Mouse (Mus musculus): ENCODE results near the gene Irak1bp1. TPM values are rescaled to one million over a fixed set of nuclear protein-coding genes. Genes with fewer than 3 reads are reported as not detected.

Gene Irak1bp1
- 21.1 and 23.0 TPM in 2 replicates for polyA plus RNA-seq (2016; fragmentation: Nextera tagmentation; extraction: Ambion mirVana)

GRCm38 (mm10) chr9:82829007-82829689, at the start of gene Irak1bp1:
TSS of gene Irak1bp1 (plus strand) at chr9:82829540.
- H3K9me3 ChIP-seq: no peaks in the 10 kb centered on the region
- H3K27me3 ChIP-seq (replicated peaks; ENCODE audit: low read depth, poor library complexity, severe bottlenecking): no peaks in the 10 kb centered on the region
- peak within 1 kb of the TSS; percentile 85 for H3K4me3 ChIP-seq
- DNase-seq (ENCODE audit: low spot score): no peak
- H3K27ac ChIP-seq (replicated peaks): peak within 1 kb of the TSS; percentile 95
- peaks cover 10% of the 10 kb centered on the region for H3K36me3 ChIP-seq (replicated peaks)
- 13% methylated on average over 20 of the region's 20 CpGs for WGBS
- peaks cover 19% of the 10 kb centered on the region for H3K4me1 ChIP-seq

- Histone ChIP-seq H3K9me3 (no peaks in the 10 kb centered on the region), H3K27ac (replicated peaks) (no peak overlapping the region), H3K36me3 (replicated peaks) (no peaks in the 10 kb centered on the region), H3K4me1 (no peaks in the 10 kb centered on the region), H3K27me3 (replicated peaks; ENCODE audit: low read depth, poor library complexity, severe bottlenecking) (no peaks in the 10 kb centered on the region), H3K4me3 (no peak overlapping the region)
- WGBS: 76% methylated on average over 9 of the region's 9 CpGs
- no peak for DNase-seq (ENCODE audit: low spot score)
These were observed 41.0 kb upstream of the Irak1bp1 start for GRCm38 (mm10) chr9:82788375-82788774.

GRCm38 (mm10) chr9:82800360-82800759, 29.0 kb upstream of the Irak1bp1 start:
- Histone ChIP-seq H3K27ac (replicated peaks) (no peak overlapping the region), H3K36me3 (replicated peaks) (no peaks in the 10 kb centered on the region), H3K4me3 (no peak overlapping the region), H3K4me1 (0 out of 2 replicates have a peak, but pooled peaks cover 5% of the 10 kb centered on the region), H3K27me3 (replicated peaks; ENCODE audit: low read depth, poor library complexity, severe bottlenecking) (no peaks in the 10 kb centered on the region), H3K9me3 (no peaks in the 10 kb centered on the region)
- WGBS: 85% methylated on average over 8 of the region's 8 CpGs
- no peak for DNase-seq (ENCODE audit: low spot score)

GRCm38 (mm10) chr9:82807129-82807528, 22.2 kb upstream of the Irak1bp1 start:
- Histone ChIP-seq H3K4me3 (no peak overlapping the region), H3K9me3 (no peaks in the 10 kb centered on the region), H3K36me3 (replicated peaks) (no peaks in the 10 kb centered on the region), H3K4me1 (peaks cover 13% of the 10 kb centered on the region), H3K27ac (replicated peaks) (no peak overlapping the region), H3K27me3 (replicated peaks; ENCODE audit: low read depth, poor library complexity, severe bottlenecking) (no peaks in the 10 kb centered on the region)
- 16% methylated on average over 1 of the region's 1 CpGs for WGBS
- DNase-seq (ENCODE audit: low spot score): no peak

- Histone ChIP-seq H3K9me3 (no peaks in the 10 kb centered on the region), H3K4me1 (peaks cover 10% of the 10 kb centered on the region), H3K27me3 (replicated peaks; ENCODE audit: low read depth, poor library complexity, severe bottlenecking) (no peaks in the 10 kb centered on the region), H3K27ac (replicated peaks) (no peak overlapping the region), H3K36me3 (replicated peaks) (no peaks in the 10 kb centered on the region), H3K4me3 (no peak overlapping the region)
- DNase-seq (ENCODE audit: low spot score): no peak
- WGBS: 43% methylated on average over 5 of the region's 5 CpGs
These were observed 21.7 kb upstream of the Irak1bp1 start for GRCm38 (mm10) chr9:82807635-82808034.

- Histone ChIP-seq H3K9me3 (no peaks in the 10 kb centered on the region), H3K4me1 (peaks cover 6% of the 10 kb centered on the region), H3K4me3 (no peak overlapping the region), H3K27ac (replicated peaks) (no peak overlapping the region), H3K27me3 (replicated peaks; ENCODE audit: low read depth, poor library complexity, severe bottlenecking) (no peaks in the 10 kb centered on the region), H3K36me3 (replicated peaks) (no peaks in the 10 kb centered on the region)
- WGBS: 75% methylated on average over 12 of the region's 12 CpGs
- DNase-seq (ENCODE audit: low spot score): no peak
These were observed 17.0 kb upstream of the Irak1bp1 start for GRCm38 (mm10) chr9:82812172-82812963.

GRCm38 (mm10) chr9:82814536-82814935, 14.8 kb upstream of the Irak1bp1 start:
- no peak for DNase-seq (ENCODE audit: low spot score)
- Histone ChIP-seq H3K4me1 (no peaks in the 10 kb centered on the region), H3K27ac (replicated peaks) (no peak overlapping the region), H3K9me3 (no peaks in the 10 kb centered on the region), H3K4me3 (no peak overlapping the region), H3K27me3 (replicated peaks; ENCODE audit: low read depth, poor library complexity, severe bottlenecking) (no peaks in the 10 kb centered on the region), H3K36me3 (replicated peaks) (no peaks in the 10 kb centered on the region)
- 63% methylated on average over 3 of the region's 3 CpGs for WGBS

- no peaks in the 10 kb centered on the region for H3K36me3 ChIP-seq (replicated peaks)
- DNase-seq (ENCODE audit: low spot score): no peak
- no peaks in the 10 kb centered on the region for H3K4me1 ChIP-seq
- no peaks in the 10 kb centered on the region for H3K9me3 ChIP-seq
- H3K4me3 ChIP-seq: no peak overlapping the region
- H3K27me3 ChIP-seq (replicated peaks; ENCODE audit: low read depth, poor library complexity, severe bottlenecking): no peaks in the 10 kb centered on the region
- no peak overlapping the region for H3K27ac ChIP-seq (replicated peaks)
These were observed 14.0 kb upstream of the Irak1bp1 start for GRCm38 (mm10) chr9:82815257-82815785.

- H3K9me3 ChIP-seq: 0 out of 2 replicates have a peak, but pooled peaks cover 3% of the 10 kb centered on the region
- peaks cover 14% of the 10 kb centered on the region for H3K4me1 ChIP-seq
- no peak overlapping the region for H3K27ac ChIP-seq (replicated peaks)
- H3K36me3 ChIP-seq (replicated peaks): peaks cover 6% of the 10 kb centered on the region
- H3K4me3 ChIP-seq: no peak overlapping the region
- WGBS: 91% methylated on average over 6 of the region's 6 CpGs
- no peaks in the 10 kb centered on the region for H3K27me3 ChIP-seq (replicated peaks; ENCODE audit: low read depth, poor library complexity, severe bottlenecking)
- DNase-seq (ENCODE audit: low spot score): no peak
These were observed 2.9 kb upstream of the Irak1bp1 start for GRCm38 (mm10) chr9:82826426-82826825.

- Histone ChIP-seq H3K36me3 (replicated peaks) (peaks cover 10% of the 10 kb centered on the region), H3K27ac (replicated peaks) (peak overlapping the region; percentile 95), H3K27me3 (replicated peaks; ENCODE audit: low read depth, poor library complexity, severe bottlenecking) (no peaks in the 10 kb centered on the region), H3K4me3 (peak overlapping the region; percentile 85), H3K4me1 (peaks cover 19% of the 10 kb centered on the region), H3K9me3 (no peaks in the 10 kb centered on the region)
- WGBS: under 1% methylated on average over 65 of the region's 65 CpGs
- DNase-seq (ENCODE audit: low spot score): peak; percentile 94
These were observed 522 bp downstream of the Irak1bp1 start for GRCm38 (mm10) chr9:82829693-82830430.

- Histone ChIP-seq H3K4me1 (peaks cover 19% of the 10 kb centered on the region), H3K27me3 (replicated peaks; ENCODE audit: low read depth, poor library complexity, severe bottlenecking) (no peaks in the 10 kb centered on the region), H3K36me3 (replicated peaks) (peaks cover 4% of the 10 kb centered on the region; the same call in 1 of the 2 replicates), H3K27ac (replicated peaks) (no peak overlapping the region), H3K9me3 (no peaks in the 10 kb centered on the region), H3K4me3 (no peak overlapping the region)
- no peak for DNase-seq (ENCODE audit: low spot score)
- WGBS: 61% methylated on average over 4 of the region's 4 CpGs
These were observed 2.6 kb downstream of the Irak1bp1 start for GRCm38 (mm10) chr9:82831891-82832290.

GRCm38 (mm10) chr9:82835921-82836320, 6.6 kb downstream of the Irak1bp1 start:
- H3K27ac ChIP-seq (replicated peaks): no peak overlapping the region
- DNase-seq (ENCODE audit: low spot score): no peak
- no peak overlapping the region for H3K4me3 ChIP-seq
- H3K4me1 ChIP-seq: peaks cover 8% of the 10 kb centered on the region
- 88% methylated on average over 6 of the region's 6 CpGs for WGBS
- no peaks in the 10 kb centered on the region for H3K9me3 ChIP-seq
- peaks cover 31% of the 10 kb centered on the region for H3K36me3 ChIP-seq (replicated peaks)
- H3K27me3 ChIP-seq (replicated peaks; ENCODE audit: low read depth, poor library complexity, severe bottlenecking): no peaks in the 10 kb centered on the region

All from embryonic facial prominence, embryonic 10.5 days (tissue).